Mouse (Mus musculus): ENCODE results near the gene B3galt1. TPM values are rescaled to one million over a fixed set of nuclear protein-coding genes. Genes with fewer than 3 reads are reported as not detected.

The B3galt1 gene
- polyA plus RNA-seq, 1 experiment = 1.5 TPM

DNA sequence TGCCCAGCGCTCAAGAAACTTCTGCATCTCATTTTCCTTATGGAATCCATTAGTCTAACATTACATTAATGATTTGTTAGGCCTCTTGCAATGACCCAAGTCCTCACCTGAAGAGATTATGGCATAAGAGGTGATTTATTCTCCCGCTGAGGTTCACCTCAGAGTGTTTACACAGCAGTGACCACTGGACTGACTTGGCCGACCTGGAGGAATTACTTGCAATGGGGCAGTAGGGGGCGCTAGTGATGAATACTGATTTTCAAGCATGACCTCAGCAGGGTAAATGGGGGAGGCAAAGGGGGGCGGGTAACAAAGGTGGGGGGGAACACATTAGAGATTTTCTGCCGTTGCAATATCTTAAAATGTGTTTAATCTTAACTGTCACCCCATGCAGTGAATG, 559.1 kb downstream of the B3galt1 start:
- H3K9me3 ChIP-seq (replicated peaks; ENCODE audit: control insufficient read depth, insufficient read depth, low read length, poor library complexity, severe bottlenecking) = peaks cover 5% of the 10 kb centered on the region; the same call in 1 of the 2 replicates
- H3K4me3 ChIP-seq (ENCODE audit: low read depth, low read length) = no peak overlapping the region
- H3K27me3 ChIP-seq (ENCODE audit: control insufficient read depth, insufficient read depth, low read length, poor library complexity, severe bottlenecking) = no peaks in the 10 kb centered on the region
- H3K9ac ChIP-seq (ENCODE audit: low read depth, poor library complexity, severe bottlenecking) = no peak overlapping the region
- H3K4me1 ChIP-seq (ENCODE audit: control insufficient read depth, insufficient read depth, low read length) = no peaks in the 10 kb centered on the region
- TF ChIP-seq EP300 (IDR thresholded peaks at IDR 0.05; ENCODE audit: insufficient read depth, low read depth, low read length) (no peak), CTCF (IDR thresholded peaks at IDR 0.05; ENCODE audit: low read depth, low read length) (peak; percentile 36), POLR2A (IDR thresholded peaks at IDR 0.05; ENCODE audit: insufficient read depth, low read length) (no peak)
- no peak overlapping the region for H3K27ac ChIP-seq (ENCODE audit: insufficient read depth, low read length)
- no peaks in the 10 kb centered on the region for H3K36me3 ChIP-seq (ENCODE audit: control insufficient read depth, insufficient read depth, low read length, poor library complexity, severe bottlenecking)

GRCm38 (mm10) chr2:68141094-68141493, 575.4 kb downstream of the B3galt1 start:
- no peaks in the 10 kb centered on the region; the same call in 1 of the 2 replicates for H3K9me3 ChIP-seq (replicated peaks; ENCODE audit: control insufficient read depth, insufficient read depth, low read length, poor library complexity, severe bottlenecking)
- no peak overlapping the region for H3K27ac ChIP-seq (ENCODE audit: insufficient read depth, low read length)
- TF ChIP-seq POLR2A (IDR thresholded peaks at IDR 0.05; ENCODE audit: insufficient read depth, low read length) (no peak), EP300 (IDR thresholded peaks at IDR 0.05; ENCODE audit: insufficient read depth, low read depth, low read length) (no peak), CTCF (IDR thresholded peaks at IDR 0.05; ENCODE audit: low read depth, low read length) (no peak)
- H3K9ac ChIP-seq (ENCODE audit: low read depth, poor library complexity, severe bottlenecking) = no peak overlapping the region
- H3K27me3 ChIP-seq (ENCODE audit: control insufficient read depth, insufficient read depth, low read length, poor library complexity, severe bottlenecking) = no peaks in the 10 kb centered on the region
- no peak overlapping the region for H3K4me3 ChIP-seq (ENCODE audit: low read depth, low read length)
- H3K36me3 ChIP-seq (ENCODE audit: control insufficient read depth, insufficient read depth, low read length, poor library complexity, severe bottlenecking) = no peaks in the 10 kb centered on the region
- no peaks in the 10 kb centered on the region for H3K4me1 ChIP-seq (ENCODE audit: control insufficient read depth, insufficient read depth, low read length)

- H3K27ac ChIP-seq (ENCODE audit: insufficient read depth, low read length) = no peak overlapping the region
- no peak overlapping the region for H3K4me3 ChIP-seq (ENCODE audit: low read depth, low read length)
- no peak overlapping the region for H3K9ac ChIP-seq (ENCODE audit: low read depth, poor library complexity, severe bottlenecking)
- H3K27me3 ChIP-seq (ENCODE audit: control insufficient read depth, insufficient read depth, low read length, poor library complexity, severe bottlenecking) = no peaks in the 10 kb centered on the region
- no peak for TF ChIP-seq EP300 (IDR thresholded peaks at IDR 0.05; ENCODE audit: insufficient read depth, low read depth, low read length)
- no peak for TF ChIP-seq CTCF (IDR thresholded peaks at IDR 0.05; ENCODE audit: low read depth, low read length)
- TF ChIP-seq POLR2A (IDR thresholded peaks at IDR 0.05; ENCODE audit: insufficient read depth, low read length) = no peak
- H3K9me3 ChIP-seq (replicated peaks; ENCODE audit: control insufficient read depth, insufficient read depth, low read length, poor library complexity, severe bottlenecking) = no peaks in the 10 kb centered on the region; the same call in 1 of the 2 replicates
- no peaks in the 10 kb centered on the region for H3K36me3 ChIP-seq (ENCODE audit: control insufficient read depth, insufficient read depth, low read length, poor library complexity, severe bottlenecking)
- H3K4me1 ChIP-seq (ENCODE audit: control insufficient read depth, insufficient read depth, low read length) = no peaks in the 10 kb centered on the region
Observed at GRCm38 (mm10) chr2:68143292-68143691, 577.6 kb downstream of the B3galt1 start.

GRCm38 (mm10) chr2:68159751-68160150, 594.1 kb downstream of the B3galt1 start:
- Histone ChIP-seq H3K9me3 (replicated peaks; ENCODE audit: control insufficient read depth, insufficient read depth, low read length, poor library complexity, severe bottlenecking) (no peaks in the 10 kb centered on the region), H3K4me1 (ENCODE audit: control insufficient read depth, insufficient read depth, low read length) (no peaks in the 10 kb centered on the region), H3K9ac (ENCODE audit: low read depth, poor library complexity, severe bottlenecking) (no peak overlapping the region), H3K27me3 (ENCODE audit: control insufficient read depth, insufficient read depth, low read length, poor library complexity, severe bottlenecking) (no peaks in the 10 kb centered on the region), H3K4me3 (ENCODE audit: low read depth, low read length) (no peak overlapping the region), H3K27ac (ENCODE audit: insufficient read depth, low read length) (no peak overlapping the region), H3K36me3 (ENCODE audit: control insufficient read depth, insufficient read depth, low read length, poor library complexity, severe bottlenecking) (no peaks in the 10 kb centered on the region)
- TF ChIP-seq EP300 (IDR thresholded peaks at IDR 0.05; ENCODE audit: insufficient read depth, low read depth, low read length) (no peak), POLR2A (IDR thresholded peaks at IDR 0.05; ENCODE audit: insufficient read depth, low read length) (no peak), CTCF (IDR thresholded peaks at IDR 0.05; ENCODE audit: low read depth, low read length) (no peak)

GRCm38 (mm10) chr2:68160566-68160965, 594.9 kb downstream of the B3galt1 start:
- Histone ChIP-seq H3K27me3 (ENCODE audit: control insufficient read depth, insufficient read depth, low read length, poor library complexity, severe bottlenecking) (no peaks in the 10 kb centered on the region), H3K4me3 (ENCODE audit: low read depth, low read length) (no peak overlapping the region), H3K4me1 (ENCODE audit: control insufficient read depth, insufficient read depth, low read length) (no peaks in the 10 kb centered on the region), H3K36me3 (ENCODE audit: control insufficient read depth, insufficient read depth, low read length, poor library complexity, severe bottlenecking) (no peaks in the 10 kb centered on the region), H3K9me3 (replicated peaks; ENCODE audit: control insufficient read depth, insufficient read depth, low read length, poor library complexity, severe bottlenecking) (no peaks in the 10 kb centered on the region), H3K9ac (ENCODE audit: low read depth, poor library complexity, severe bottlenecking) (no peak overlapping the region), H3K27ac (ENCODE audit: insufficient read depth, low read length) (no peak overlapping the region)
- TF ChIP-seq EP300 (IDR thresholded peaks at IDR 0.05; ENCODE audit: insufficient read depth, low read depth, low read length) (no peak), POLR2A (IDR thresholded peaks at IDR 0.05; ENCODE audit: insufficient read depth, low read length) (no peak), CTCF (IDR thresholded peaks at IDR 0.05; ENCODE audit: low read depth, low read length) (no peak)

- Histone ChIP-seq H3K4me1 (ENCODE audit: control insufficient read depth, insufficient read depth, low read length) (no peaks in the 10 kb centered on the region), H3K9me3 (replicated peaks; ENCODE audit: control insufficient read depth, insufficient read depth, low read length, poor library complexity, severe bottlenecking) (no peaks in the 10 kb centered on the region), H3K36me3 (ENCODE audit: control insufficient read depth, insufficient read depth, low read length, poor library complexity, severe bottlenecking) (no peaks in the 10 kb centered on the region), H3K4me3 (ENCODE audit: low read depth, low read length) (no peak overlapping the region), H3K9ac (ENCODE audit: low read depth, poor library complexity, severe bottlenecking) (no peak overlapping the region), H3K27me3 (ENCODE audit: control insufficient read depth, insufficient read depth, low read length, poor library complexity, severe bottlenecking) (no peaks in the 10 kb centered on the region), H3K27ac (ENCODE audit: insufficient read depth, low read length) (no peak overlapping the region)
- TF ChIP-seq EP300 (IDR thresholded peaks at IDR 0.05; ENCODE audit: insufficient read depth, low read depth, low read length) (no peak), POLR2A (IDR thresholded peaks at IDR 0.05; ENCODE audit: insufficient read depth, low read length) (no peak), CTCF (IDR thresholded peaks at IDR 0.05; ENCODE audit: low read depth, low read length) (no peak)
Observed at GRCm38 (mm10) chr2:68162012-68162411, 596.3 kb downstream of the B3galt1 start.
